Mouse (Mus musculus) adrenal gland, postnatal 4 days (tissue): ENCODE measurements around the gene Bahcc1. TPM values are rescaled to one million over a fixed set of nuclear protein-coding genes. Genes with fewer than 3 reads are reported as not detected.

Experiments used
- DNase-seq, 2 experiments: peaks; one replicate each; pipeline ENCODE4 v3.0.0; 2021 to 2022; ENCODE audit warnings: low spot score in 2 of 2, mixed read lengths in 2 of 2
- total RNA-seq, 2 experiments: library from RNA; stranded (reverse); gene quantifications; 2 replicates each; pipeline ENCODE4 v1.2.3; 2021

Gene Bahcc1
- total RNA-seq, 2 experiments from 2014 or later = 25.3 to 26.7 TPM

DNA sequence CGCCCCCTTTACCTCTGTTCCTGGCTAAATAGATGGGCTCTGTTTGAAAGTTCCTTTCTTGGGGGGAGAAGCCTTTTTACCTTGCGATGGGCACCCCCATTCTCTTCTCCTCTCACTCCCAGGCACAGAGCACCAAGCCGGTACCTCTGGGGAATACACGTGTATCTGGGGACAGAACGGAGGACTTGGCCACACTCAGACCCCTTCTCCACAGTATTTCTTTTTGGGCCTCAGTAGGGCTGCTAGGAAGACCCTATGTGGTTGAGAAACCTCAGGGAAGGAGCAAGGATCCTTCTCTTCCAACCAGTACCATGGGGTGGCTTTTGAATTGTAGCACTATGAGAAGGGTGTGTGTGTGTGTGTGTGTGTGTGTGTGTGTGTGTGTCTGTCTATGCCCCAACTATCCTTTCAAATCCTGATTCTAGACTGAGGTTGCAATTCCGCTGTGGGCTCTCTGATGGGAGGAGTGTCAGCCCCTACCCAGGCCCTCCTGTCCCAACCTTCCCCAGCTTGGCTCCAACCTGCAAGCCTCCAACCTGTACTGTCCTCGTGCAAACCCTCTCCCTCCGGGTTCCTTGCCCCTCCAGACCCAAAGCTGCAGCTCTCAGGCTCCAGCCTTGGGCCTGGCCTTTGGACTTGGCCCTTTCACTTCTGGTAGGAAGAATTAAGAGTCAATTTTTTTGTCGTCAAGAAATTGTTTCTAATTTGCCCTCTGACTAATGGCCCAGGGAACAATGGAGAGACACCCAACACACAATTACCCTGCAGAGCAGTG lies 4.4 kb upstream of the Bahcc1 start:
- DNase-seq = no peak

DNA sequence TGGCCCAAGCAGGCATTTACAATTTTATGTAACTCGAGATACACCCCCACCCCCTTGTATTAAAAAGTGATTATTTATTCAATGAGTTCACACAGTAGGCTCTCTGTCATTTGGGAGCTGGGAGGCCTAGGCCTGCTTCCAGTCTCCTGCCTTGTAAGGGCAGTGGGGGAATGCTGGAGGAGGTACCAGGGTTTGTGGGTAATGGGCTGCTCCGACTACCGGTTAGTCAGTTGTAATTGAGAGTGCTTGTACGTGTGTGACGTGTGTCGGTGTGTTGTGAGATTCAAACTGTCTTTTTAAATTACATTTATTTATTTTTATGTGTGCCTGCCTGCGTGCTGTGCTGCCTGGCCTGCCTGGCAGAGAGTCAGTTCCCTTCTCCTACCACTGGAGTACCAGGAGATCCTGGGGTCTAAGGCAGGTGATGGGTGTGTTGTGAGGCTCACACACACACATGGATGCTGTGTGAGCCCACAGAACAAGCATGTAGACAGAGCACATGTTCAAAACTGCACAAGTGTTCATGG lies 3.8 kb upstream of the Bahcc1 start:
- DNase-seq = no peak

DNA sequence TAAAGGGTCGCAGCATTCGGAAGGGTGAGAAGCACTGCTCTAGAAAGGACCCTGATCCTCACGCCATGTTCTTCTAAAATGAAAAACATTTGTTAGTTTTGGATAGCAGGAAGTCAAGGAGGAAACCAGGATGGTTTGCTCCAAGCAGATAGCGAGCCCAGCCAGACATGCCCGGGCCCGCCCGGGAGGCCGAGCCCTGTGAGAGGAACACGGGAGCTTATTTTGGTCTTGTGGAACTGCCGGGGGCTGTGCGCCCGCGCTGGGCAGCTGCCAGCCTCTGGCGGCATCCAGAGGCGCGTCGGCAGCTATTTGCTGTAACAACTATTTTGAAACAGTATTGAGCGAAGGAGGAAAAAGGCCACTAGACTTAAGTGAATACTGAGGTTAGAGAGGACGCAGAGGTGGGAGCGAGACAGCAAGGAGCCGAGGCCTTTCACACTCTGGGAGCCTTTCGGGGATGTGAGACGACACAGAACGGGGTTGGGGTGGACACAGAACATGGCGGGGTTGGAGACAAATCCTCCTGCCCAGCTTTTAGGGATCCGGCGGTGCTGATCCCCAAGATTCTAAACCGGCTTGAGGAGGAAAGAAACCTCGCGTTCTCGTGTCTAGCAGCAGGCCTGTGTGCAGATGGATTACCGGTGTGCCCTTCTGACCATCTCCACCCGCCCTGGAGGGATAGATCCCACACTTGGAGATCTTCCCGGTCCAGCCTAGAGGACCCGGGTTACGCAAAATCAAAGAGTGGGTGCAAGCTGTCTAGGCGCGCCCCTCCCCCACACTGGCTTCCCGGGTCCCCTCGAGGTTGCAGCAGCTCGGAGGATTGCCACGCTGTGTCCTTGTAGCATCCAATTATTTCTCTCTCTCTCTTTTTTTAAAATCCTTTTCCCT lies 2.6 kb upstream of the Bahcc1 start:
- no peak for DNase-seq

DNA sequence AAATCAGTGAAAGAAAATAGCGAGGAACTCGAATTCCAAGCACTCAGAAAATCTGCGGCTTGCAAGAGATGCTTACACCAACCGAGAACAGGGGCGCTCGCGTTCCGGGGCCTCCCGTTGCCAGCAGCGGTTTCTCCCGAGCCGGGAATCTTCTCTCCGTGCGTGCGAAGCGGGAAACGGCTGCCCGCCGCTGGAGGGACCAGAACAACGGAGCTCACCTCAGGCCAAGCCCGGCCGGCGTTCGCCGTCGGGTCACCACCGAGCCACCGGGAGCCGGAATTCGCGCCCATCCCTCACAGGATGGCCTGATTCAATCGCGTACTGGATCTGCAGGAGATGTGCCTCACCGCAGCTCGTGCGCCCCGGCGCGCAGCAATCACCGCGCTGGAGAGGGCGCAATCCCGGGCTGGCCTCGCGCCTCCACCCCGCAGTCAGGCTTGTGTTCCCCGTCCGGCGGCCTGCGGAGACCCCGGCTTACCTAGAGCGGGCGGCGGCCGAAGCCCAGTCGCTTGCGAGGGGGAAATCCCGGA lies 1.8 kb upstream of the Bahcc1 start:
- DNase-seq = no peak

DNA sequence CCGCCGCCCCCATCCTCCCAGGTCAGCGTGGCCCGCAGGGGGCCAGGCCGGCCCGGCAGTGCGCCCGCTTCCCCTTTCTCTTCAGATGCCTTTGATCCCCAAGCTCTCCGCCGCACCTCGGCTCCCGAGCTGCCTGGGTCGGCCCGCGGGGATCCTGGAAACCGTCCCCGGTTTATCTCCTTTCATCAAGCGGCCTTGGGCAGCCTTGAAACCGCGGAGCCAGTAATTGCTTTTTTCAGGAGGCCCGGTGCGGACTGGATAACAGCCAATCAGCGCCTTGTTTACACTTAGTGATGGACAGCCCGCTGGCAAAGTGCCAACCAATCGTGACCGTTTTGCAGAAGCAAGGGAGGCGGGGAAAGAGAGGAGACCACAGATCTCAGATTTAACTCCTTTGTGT lies 1.4 kb upstream of the Bahcc1 start:
- DNase-seq = peak; percentile 99

DNA sequence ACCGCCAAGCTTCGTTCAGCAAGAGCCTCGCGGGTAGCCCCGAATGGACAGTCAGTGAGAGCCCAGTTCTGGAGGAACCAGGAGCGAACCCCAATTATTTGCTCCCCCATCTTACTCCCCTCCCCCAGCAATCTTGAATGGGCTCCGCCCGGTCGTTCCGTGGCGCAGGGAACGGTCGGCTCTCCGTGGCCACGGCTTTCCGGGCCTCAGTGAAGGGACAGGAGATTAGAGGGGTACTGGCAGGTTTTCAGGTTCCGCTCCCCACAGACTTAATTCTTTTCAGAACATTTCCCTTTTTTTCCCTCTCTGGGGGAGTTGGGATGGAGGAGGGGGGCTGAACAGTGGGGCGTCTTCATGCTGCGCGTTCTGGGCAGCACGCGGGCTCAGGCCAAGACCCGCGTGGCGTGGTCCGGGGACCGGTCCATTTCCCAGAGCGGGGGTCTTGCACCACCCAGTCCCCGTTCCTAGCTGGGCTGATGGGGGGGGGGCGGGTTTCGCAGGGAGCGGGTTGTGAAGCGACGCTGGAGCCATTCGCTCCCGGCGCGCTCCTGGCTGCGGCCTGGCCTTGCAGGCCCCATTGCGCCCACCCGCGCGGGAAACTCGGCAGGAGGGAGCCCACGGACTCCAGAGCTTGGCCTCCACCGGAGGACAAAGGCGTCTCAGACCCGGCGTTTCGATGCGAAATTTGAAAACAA lies 841 bp downstream of the Bahcc1 start:
- DNase-seq = no peak

DNA sequence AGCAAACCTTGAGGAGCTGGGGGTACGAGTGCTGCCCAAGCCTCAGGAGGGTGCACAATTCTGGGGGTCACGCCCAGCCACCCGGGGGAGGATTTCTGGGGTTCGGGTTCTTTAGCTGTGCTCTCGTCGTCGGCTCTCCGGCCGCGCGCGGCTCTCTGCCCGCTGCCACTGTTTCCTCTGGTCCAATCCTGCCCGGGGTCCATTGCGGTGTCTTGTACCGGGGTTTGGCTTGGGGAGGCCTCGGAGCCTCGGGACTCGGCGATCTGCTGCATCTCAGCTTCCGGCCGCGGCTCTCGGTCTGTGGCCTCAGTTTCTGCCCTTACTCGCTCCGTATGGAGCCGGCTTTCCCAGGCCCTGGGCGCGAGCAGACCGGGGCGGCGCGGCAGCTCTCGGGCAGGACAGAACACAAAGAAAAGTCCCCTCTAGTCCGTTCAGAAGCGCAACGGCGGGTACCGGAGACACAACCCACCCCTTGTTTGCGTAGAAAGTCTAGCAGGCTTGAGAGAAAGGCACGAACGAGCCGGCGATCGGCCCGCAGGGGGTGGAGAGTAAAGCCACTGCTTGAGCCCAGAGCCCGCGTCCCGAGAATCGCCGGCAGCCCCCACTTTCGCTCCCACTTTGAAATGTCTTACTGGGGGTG lies 1.5 kb downstream of the Bahcc1 start:
- no peak for DNase-seq

DNA sequence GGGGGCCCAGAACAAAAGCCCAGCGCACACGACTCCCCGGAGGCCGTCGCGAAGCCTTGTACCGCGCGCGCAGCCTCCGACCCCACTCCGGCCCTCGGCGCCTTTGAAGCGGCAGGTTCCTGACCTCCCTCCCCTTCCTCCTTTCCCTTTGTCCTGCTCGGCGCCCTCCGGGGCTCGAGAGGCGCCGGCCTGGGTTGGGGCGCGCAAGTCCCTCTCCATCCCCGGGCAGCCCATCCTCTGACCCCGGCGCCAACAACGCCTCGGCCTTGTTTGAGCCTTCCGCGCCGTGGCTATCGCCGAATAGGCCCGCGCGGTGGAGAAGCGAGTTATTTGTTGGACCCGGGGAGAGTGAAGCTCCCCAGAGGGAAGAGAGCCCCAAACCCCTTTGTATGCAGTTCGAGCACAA lies 2.0 kb downstream of the Bahcc1 start:
- no peak for DNase-seq

DNA sequence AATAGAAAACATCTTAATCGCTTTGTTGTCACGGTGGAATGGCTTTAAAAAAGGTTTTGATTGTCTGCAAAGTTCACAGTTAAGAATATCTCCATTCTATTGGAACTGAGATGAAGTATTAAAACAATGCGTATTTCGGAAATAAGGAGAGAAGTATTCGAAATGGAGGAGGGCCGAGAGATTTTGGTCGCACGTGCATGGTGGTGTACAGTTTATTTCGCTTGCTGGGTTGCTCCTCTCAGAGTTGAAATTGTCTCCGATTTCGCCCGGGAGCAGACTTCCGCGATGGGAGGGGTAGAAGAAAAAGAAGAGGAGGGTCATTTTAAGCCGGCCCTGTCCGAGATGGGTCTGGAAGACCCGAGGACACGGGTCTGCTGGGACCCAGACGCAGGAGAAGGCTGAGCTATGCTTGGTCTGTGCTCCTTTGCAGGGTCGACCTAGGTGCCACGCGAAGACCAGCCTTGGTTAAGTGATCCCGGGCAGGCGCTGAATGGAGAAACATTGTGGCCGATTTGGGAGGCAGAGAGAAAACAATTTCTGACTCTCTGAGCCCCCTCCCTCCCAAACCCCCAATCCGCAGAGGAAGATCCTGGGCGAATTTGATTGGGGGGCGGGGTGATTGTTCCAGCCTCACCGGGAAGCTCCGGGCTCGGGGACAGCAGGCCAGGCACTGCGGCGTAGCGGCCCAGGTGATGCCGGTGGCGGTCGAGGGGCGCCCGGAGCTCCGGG lies 2.8 kb downstream of the Bahcc1 start:
- DNase-seq = no peak

DNA sequence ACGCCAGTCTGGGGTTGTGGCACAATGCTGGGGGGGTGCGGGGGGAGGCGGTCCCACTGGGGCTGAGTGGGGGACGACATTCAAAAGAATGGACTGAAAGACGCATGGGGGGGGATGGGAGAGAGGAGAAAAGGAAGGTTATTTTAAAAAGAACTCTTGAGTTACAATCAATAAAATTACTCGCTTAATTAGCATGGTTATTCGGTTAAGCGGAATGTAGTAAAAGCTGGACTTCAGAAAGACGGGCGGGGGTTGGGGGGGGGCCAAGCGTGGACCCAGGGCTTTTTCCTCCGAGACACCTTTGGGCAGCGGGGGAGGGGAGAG lies 3.3 kb downstream of the Bahcc1 start:
- DNase-seq = no peak

DNA sequence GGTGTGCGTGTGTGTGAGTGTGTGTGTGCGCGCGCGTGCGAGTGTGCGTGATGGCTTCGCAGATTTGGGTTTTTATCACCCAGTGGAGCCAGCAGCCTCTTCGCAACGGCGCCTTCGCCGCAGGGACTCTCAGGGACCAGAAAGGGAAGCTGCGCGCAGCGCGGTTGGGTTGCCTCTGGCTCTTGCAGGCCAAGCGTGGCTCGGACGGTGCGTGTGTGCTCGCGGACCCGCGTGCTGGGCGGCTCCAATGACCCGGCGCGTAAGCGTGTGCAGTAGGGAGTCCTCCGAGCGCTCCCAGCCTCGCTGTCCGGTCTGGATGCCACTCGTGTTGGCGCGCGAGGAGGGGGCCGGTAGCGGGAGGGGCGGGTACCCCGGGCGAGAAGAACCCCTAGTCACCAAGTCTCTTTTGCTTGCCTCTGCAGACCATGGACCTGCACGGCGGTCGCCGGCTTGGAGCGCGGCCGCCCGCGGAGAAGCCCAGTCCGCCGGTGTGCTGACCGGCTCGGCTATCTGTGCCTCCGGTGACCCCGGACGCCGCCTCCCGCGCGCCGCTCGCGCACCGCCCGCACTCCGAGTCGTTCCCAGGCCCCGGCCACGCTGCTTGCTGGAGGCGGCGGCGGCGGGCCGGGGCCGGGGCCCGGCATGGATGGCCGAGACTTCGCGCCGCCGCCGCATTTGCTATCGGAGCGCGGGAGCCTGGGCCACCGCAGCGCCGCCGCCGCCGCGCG lies 3.9 kb downstream of the Bahcc1 start:
- no peak for DNase-seq

DNA sequence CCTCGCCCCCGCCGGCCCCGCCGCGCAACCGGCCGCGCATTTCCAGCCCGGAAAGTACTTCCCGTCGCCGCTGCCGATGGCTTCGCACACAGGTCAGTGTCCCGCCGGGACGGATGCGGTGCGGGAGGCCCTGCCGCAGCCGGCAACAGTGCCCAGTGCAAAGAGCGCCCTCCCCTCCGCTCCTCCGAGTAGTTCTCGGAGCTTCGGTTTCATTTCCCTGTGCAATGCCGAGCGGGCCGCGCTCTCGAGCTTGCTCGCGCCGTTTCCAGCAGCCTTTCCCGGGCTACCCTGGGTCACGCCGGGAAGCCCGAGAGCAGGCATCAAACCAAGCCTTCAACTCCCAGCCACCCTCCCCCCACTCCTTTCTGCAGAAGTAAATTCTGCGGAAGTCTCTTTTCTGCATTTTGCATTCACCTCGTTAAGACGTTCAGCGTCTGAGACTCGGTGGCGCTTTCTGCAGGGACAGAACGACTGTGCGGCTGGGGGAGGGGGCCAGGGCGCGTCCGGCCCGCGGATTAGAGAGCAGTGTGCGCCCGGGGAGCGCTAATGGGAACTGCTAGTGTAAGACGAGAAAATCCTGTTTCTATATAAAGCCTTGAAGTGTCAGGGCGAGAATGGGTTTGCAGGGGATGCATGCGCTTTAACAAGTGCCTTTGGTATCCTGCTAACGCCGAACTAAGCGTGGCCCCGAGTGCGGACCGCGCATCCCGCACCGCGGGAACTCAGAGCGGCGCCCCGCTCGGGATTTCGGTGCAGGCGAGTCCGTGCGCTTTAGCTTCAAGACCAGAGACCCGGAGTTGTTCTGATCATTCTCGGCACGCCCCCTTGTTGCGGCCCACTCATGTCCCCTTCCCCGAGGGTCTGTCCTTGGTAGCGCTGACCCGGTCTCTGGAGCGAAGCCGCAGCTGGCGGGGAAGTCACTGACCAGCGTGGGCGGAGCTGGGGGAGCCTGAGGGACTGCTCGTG lies 4.7 kb downstream of the Bahcc1 start:
- no peak for DNase-seq

DNA sequence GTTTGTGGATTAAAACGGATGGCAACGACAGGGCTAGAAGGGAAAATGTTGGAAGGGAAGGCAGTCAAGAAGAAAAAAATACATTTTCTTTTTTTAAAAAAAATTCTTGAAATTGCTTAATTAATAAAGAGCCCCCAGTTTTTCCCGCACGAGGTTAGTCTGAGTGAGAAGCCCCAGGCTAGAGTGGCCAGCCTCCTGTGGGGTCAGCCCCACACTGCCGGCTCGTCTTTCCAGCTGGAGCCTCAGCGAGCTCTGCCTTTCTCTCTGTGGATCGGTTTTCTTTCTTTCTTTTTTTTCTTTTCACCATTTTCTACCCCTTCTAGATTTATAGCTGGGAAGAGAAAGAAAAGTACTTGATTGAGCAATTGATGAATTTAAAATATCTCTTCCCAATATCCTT lies 5.6 kb downstream of the Bahcc1 start:
- DNase-seq = no peak

DNA sequence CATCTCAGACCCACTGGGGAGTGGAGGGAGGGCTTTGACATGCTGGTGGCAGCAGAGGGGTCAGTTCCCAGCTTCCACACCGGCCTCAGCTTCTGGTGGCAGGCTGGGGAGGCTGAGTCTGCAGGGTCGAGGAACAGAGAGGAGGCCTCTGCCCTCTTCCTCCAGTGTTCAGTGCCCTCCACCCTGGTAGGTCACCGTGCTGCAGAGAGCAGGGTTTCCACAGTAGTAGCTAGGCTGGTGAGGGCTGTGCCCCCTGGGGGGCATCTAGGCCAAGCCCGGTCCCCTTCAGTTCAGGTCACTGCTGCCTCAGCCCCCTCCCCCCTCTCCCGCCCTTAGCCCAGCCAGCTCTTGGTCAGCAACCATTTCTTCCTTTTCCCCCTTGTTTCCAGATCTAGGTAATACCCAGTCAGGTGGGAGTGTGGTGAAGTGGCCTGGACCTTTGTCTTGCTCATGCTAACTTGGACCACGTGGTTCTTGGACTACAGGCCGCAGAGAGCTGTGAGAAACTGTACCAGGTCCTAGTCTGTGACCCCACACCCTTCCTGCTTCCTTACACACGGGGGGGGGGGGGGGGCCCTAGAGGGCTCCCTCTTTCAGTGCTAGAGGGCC lies 6.1 kb downstream of the Bahcc1 start:
- no peak for DNase-seq

DNA sequence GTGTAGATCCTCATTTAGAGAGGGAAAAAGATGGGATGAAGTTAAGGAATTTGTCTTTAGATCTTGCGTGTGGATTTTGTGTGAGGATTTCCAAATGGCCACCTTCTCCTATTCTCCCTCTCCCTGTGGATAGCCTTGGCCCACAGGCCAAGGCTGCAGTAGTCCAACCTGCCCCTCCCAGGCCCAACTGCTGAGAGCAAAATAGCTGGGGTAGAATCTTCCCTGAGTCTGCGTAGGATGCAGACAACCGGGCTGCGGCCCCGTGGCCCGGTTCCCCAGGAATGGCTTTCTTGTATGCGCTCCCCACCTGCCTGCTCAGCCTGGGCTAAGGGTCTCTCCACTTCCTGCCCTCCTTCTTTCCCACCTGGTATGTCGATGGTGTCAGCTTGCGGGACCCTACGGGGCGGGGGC lies 6.8 kb downstream of the Bahcc1 start:
- no peak for DNase-seq

DNA sequence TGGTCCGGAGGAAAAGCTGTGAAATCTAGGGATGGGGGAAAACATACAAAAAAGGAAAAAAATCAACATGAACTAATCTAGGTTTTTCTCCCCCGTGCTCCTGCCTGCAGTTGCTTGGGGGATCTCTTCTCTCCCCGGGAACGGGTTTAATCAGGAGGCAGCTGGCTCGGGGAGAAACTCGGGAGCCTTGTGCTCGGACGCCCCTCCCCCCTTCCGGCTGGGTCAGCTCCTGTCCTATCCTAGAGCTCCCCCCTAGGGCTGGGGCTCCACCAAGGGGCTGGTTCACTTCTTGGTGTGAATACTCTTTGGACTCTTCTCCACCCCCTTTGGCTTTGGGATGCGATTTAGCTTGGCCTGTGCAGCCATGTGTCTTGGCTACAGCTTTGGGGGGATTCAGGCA lies 7.5 kb downstream of the Bahcc1 start:
- DNase-seq = no peak

DNA sequence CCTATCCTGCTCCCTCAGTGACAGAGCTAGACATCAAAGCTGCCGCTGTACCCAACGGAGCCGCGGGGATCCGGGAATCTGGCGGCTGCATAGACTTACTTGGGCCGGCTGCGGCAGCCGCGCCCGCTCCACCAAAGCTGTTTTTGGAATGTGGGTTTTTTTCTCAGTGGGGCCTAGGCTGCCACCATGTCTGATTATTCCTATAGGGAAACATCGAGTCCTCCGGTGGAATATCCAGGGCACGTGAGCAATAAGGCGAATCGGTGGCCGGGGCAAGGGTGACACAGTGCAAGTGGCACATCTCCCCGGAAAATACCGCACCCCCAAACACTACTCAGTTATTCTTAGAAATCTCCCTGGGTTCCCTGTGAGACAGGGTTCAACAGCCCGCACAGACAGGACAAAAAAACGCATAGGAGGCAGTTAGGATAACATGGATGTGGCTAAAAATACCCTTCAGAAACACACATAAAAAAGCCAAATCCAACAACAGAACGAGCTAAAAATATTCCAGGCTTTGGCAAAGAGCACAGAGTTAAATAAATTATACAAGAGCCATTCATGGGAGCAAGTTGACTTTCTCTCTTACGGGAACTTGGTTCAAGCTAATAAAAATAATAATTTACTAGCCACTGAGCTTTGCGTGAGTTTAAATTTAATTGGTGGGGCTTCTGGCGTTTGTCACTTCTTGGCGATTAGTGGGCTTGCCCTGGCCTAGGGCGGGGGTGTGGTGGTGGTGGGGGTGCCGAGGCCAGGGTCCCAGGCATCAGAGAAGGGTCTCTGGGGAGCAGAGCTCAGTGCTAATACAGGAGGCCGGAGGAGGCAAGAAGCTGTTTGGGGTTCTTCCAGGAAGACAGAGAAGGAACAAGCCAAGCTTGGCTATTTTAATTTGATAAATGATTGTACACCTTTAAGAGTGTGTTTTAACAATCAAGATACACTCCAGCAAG lies 8.5 kb downstream of the Bahcc1 start:
- no peak for DNase-seq
